Mouse (Mus musculus) liver, adult 2 months (tissue): ENCODE data around the gene Anapc15.

Experiments used
- CTCF ChIP-seq: fragments of 200-500 bp; IDR thresholded peaks from 2 replicates; pipeline ENCODE4 v1.5.1; 2011; ENCODE audit warnings: low read depth, low read length, control low read depth
- POLR2A ChIP-seq: fragments of 200-500 bp; IDR thresholded peaks from 2 replicates; pipeline ENCODE4 v1.6.1; 2011; ENCODE audit warnings: low read length, control low read depth; ENCODE audit not compliant: insufficient read depth; ENCODE audit errors: extremely low read depth

DNA sequence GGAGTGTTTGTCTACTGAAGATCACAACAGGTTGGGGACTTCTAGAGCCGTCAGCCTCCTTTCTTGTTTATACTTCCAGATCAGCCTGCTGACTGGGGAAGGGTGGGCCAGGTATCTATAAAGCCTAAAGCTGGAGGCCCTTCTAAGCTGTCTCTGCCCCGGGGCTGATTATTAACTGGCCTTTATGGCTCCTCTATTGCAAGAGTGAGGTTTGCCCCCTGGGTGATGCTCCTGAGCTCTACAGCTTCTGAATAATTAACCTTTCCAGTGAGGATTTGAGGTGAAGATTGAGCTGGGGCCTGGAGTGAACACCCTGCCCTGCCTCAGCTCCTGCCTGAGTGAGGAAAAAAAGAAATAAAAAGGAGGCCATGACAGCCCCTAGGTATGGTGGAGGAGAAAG is 7.1 kb downstream of the Anapc15 start, which contains the start of gene Folr1:
- TF ChIP-seq POLR2A (no peak), CTCF (no peak)
